ENCODE assay signal across 25 mouse cellular contexts in the genomic region with DNA sequence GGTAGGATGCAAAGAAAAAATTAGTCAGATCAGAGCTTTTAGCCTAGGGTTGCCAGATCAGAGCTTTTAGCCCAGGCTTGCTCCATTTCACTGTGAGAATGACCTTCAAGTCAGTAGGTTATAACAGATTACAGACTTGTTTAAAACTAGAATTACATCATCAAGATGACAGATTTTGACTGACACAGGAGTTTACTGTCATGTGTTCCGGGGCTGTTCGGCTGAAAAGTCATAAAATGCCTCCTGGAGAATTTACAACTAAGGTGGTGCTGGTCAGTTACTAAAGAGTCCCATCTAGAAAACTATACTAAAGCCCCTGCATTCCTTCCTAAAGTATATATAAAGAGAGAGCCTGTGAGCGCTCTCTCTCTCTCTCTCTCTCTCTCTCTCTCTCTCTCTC. TPM values are rescaled to one million over a fixed set of nuclear protein-coding genes. Genes with fewer than 3 reads are reported as not detected.
DNase-seq lines count a peak whose midpoint lies in the region; ATAC-seq and TF ChIP-seq lines count a peak whose summit lies in the region.
"Had no signal": no experiment of that assay in that cellular context is flagged by ENCODE, and none has a peak within 500 bp of the region (broad histone marks: within the 10 kb centered on the region; RNA-seq: fewer than 3 reads in every experiment).

No protein-coding gene starts in this region.

- H3K4me2 ChIP-seq in kidney, postnatal 0 days (ENCODE audit: low read length), result no peak overlapping the region
- no peak overlapping the region for H3K4me2 ChIP-seq in intestine, embryonic 16.5 days (ENCODE audit: low read depth, low read length)
- H3K4me2 ChIP-seq in neural tube, embryonic 15.5 days, result no peak overlapping the region
- H3K4me2 ChIP-seq: embryonic facial prominence, embryonic 13.5 days; embryonic facial prominence, embryonic 15.5 days; forebrain, embryonic 12.5 days had no signal

- no peaks in the 10 kb centered on the region for H3K9me3 ChIP-seq in kidney, postnatal 0 days (replicated peaks; ENCODE audit: low read length)
- H3K9me3 ChIP-seq in intestine, embryonic 16.5 days (ENCODE audit: control insufficient read depth, low read length), result no peaks in the 10 kb centered on the region
- H3K9me3 ChIP-seq in neural tube, embryonic 15.5 days (replicated peaks), result no peaks in the 10 kb centered on the region
- H3K9me3 ChIP-seq: embryonic facial prominence, embryonic 13.5 days; embryonic facial prominence, embryonic 15.5 days; forebrain, embryonic 10.5 days; forebrain, embryonic 12.5 days had no signal

- H3K9ac ChIP-seq in kidney, postnatal 0 days (ENCODE audit: low read depth, low read length), result no peak overlapping the region
- no peak overlapping the region for H3K9ac ChIP-seq in intestine, embryonic 16.5 days (ENCODE audit: low read depth, low read length)
- no peak overlapping the region for H3K9ac ChIP-seq in neural tube, embryonic 15.5 days (replicated peaks)
- H3K9ac ChIP-seq: embryonic facial prominence, embryonic 13.5 days; embryonic facial prominence, embryonic 15.5 days; forebrain, embryonic 12.5 days had no signal

- 16% methylated on average over 3 of the region's 3 CpGs for WGBS in kidney, postnatal 0 days
- 27% methylated on average over 3 of the region's 3 CpGs for WGBS in intestine, embryonic 16.5 days
- 74% methylated on average over 3 of the region's 3 CpGs for WGBS in thymus, adult 2 months
- WGBS in neural tube, embryonic 15.5 days, result 30% methylated on average over 3 of the region's 3 CpGs

- H3K4me3 ChIP-seq in kidney, postnatal 0 days (replicated peaks; ENCODE audit: low read depth, low read length), result no peak overlapping the region
- H3K4me3 ChIP-seq in intestine, embryonic 16.5 days (ENCODE audit: low read length), result no peak overlapping the region
- H3K4me3 ChIP-seq in thymus, adult 2 months (ENCODE audit: control insufficient read depth, insufficient read depth, low read length), result no peak overlapping the region
- H3K4me3 ChIP-seq in neural tube, embryonic 15.5 days (replicated peaks), result no peak overlapping the region
- H3K4me3 ChIP-seq: embryonic facial prominence, embryonic 13.5 days; embryonic facial prominence, embryonic 15.5 days; erythroblast, embryonic 14.5 days; forebrain, embryonic 10.5 days; forebrain, embryonic 12.5 days had no signal

- no peaks in the 10 kb centered on the region for H3K27me3 ChIP-seq in kidney, postnatal 0 days (ENCODE audit: insufficient read depth, low read length)
- H3K27me3 ChIP-seq in Patski, result no peaks in the 10 kb centered on the region
- H3K27me3 ChIP-seq in intestine, embryonic 16.5 days (replicated peaks; ENCODE audit: control insufficient read depth, insufficient read depth, low read length), result no peaks in the 10 kb centered on the region
- H3K27me3 ChIP-seq in thymus, adult 2 months (ENCODE audit: control insufficient read depth, insufficient read depth, low read length), result no peaks in the 10 kb centered on the region
- H3K27me3 ChIP-seq in neural tube, embryonic 15.5 days (replicated peaks), result no peaks in the 10 kb centered on the region
- H3K27me3 ChIP-seq: embryonic facial prominence, embryonic 13.5 days; embryonic facial prominence, embryonic 15.5 days had no signal

- no peak for TF ChIP-seq CTCF in kidney, postnatal 0 days (IDR thresholded peaks at IDR 0.05; ENCODE audit: low read depth)
- no peak for TF ChIP-seq CTCF in Patski (IDR thresholded peaks at IDR 0.05)
- TF ChIP-seq CTCF in thymus, adult 2 months (IDR thresholded peaks at IDR 0.05; ENCODE audit: borderline replicate concordance, control insufficient read depth, extremely low read depth, insufficient read depth, low read length, poor library complexity), result no peak

- CTCF ChIA-PET in Patski (lab: Charles Lee), result no interaction called here

- H3K36me3 ChIP-seq in kidney, postnatal 0 days (ENCODE audit: insufficient read depth, low read length), result peaks cover 14% of the 10 kb centered on the region; the same call in 1 of the 2 replicates
- H3K36me3 ChIP-seq in intestine, embryonic 16.5 days (ENCODE audit: control insufficient read depth, insufficient read depth, low read length), result peaks cover 7% of the 10 kb centered on the region
- H3K36me3 ChIP-seq in thymus, adult 2 months (ENCODE audit: control insufficient read depth, insufficient read depth, low read length), result no peaks in the 10 kb centered on the region
- no peaks in the 10 kb centered on the region for H3K36me3 ChIP-seq in neural tube, embryonic 15.5 days

- peak; percentile 59 for DNase-seq in kidney, postnatal 0 days (ENCODE audit: low spot score)
- no peak for DNase-seq in kidney, postnatal 36 days
- peak; percentile 55 for DNase-seq in 3T3-L1 (ENCODE audit: low read depth, low spot score)
- no peak for DNase-seq in Patski (ENCODE audit: low read depth, low spot score)
- no peak for DNase-seq in thymus, adult 2 months
- no peak for DNase-seq in frontal cortex, adult 2 months (ENCODE audit: extremely low spot score in 1 of 2, low spot score in 1 of 2)
- DNase-seq: adrenal gland, adult 2 months; adrenal gland, postnatal 10 days; adrenal gland, postnatal 25 days; cerebellum, adult 11 months; cerebellum, adult 18-20 months; cerebellum, adult 8-10 months; cerebellum, adult 9-11 months; cerebellum, postnatal 14 days; cerebellum, postnatal 36 days; embryo, embryonic 11 days had no signal

- POLR2A ChIA-PET in Patski (lab: Charles Lee), result interaction anchor here (0.7 kb wide), 1 partner anchor 52 kb away, joined by 3 read pairs; no protein-coding TSS in a partner anchor

- in situ Hi-C loops in Patski (cut with MboI; ENCODE audit: low pct_unique_long_range_greater_than_20kb), result no loop called here

- no peak for TF ChIP-seq POLR2A in thymus, adult 2 months (IDR thresholded peaks at IDR 0.05; ENCODE audit: control insufficient read depth, extremely low read depth, insufficient read depth, low read length, poor library complexity)

- H3K4me1 ChIP-seq in kidney, postnatal 0 days (replicated peaks; ENCODE audit: insufficient read depth, low read length), result 0 out of 2 replicates have a peak, but pooled peaks cover 7% of the 10 kb centered on the region
- peaks cover 4% of the 10 kb centered on the region for H3K4me1 ChIP-seq in intestine, embryonic 16.5 days (ENCODE audit: control insufficient read depth, insufficient read depth, low read length)
- no peaks in the 10 kb centered on the region for H3K4me1 ChIP-seq in thymus, adult 2 months (replicated peaks; ENCODE audit: control insufficient read depth, insufficient read depth, low read length)
- peaks cover 4% of the 10 kb centered on the region; the same call in 1 of the 2 replicates for H3K4me1 ChIP-seq in neural tube, embryonic 15.5 days

- no peak overlapping the region for H3K27ac ChIP-seq in kidney, postnatal 0 days
- H3K27ac ChIP-seq in intestine, embryonic 16.5 days (ENCODE audit: low read length), result no peak overlapping the region; the same call in 1 of the 2 replicates
- no peak overlapping the region for H3K27ac ChIP-seq in thymus, adult 2 months (ENCODE audit: control insufficient read depth, insufficient read depth, low read length)
- H3K27ac ChIP-seq in neural tube, embryonic 15.5 days (replicated peaks), result no peak overlapping the region
- H3K27ac ChIP-seq: embryonic facial prominence, embryonic 13.5 days; embryonic facial prominence, embryonic 15.5 days; forebrain, embryonic 10.5 days; forebrain, embryonic 12.5 days had no signal

- no peak for ATAC-seq in kidney, postnatal 0 days (replicated peaks; ENCODE audit: low FRiP score, low read depth)
- peak; percentile 1 for ATAC-seq in Patski
- ATAC-seq in intestine, embryonic 16.5 days, result peak; percentile 52; the same call in 1 of the 2 replicates
- ATAC-seq in neural tube, embryonic 15.5 days (ENCODE audit: low FRiP score), result no peak
- ATAC-seq: forebrain, embryonic 14.5 days; forebrain, embryonic 16.5 days had no signal

RNA-seq across cellular contexts. Expression of a gene that starts 16.6 kb away (rescaled TPM):
- 38.1 and 38.5 TPM in 2 replicates for polyA plus RNA-seq in kidney, postnatal 0 days (2015; fragmentation: Nextera tagmentation; extraction: Ambion mirVana)
- 883 TPM for polyA plus RNA-seq in Patski (2021)
- 22.6 and 26.1 TPM in 2 replicates for polyA plus RNA-seq in intestine, embryonic 16.5 days (2015; fragmentation: Nextera tagmentation; extraction: Ambion mirVana)
- 1.2 and 1.8 TPM in 2 replicates for polyA plus RNA-seq in thymus, adult 2 months (2012; rRNA removed)
- polyA plus RNA-seq in frontal cortex, adult 2 months (2012; rRNA removed), result 0.71 and 1.1 TPM in 2 replicates
- polyA plus RNA-seq in neural tube, embryonic 15.5 days (2015; fragmentation: Nextera tagmentation; extraction: Ambion mirVana), result 8.6 and 10.6 TPM in 2 replicates

Comparison
In these comparisons a context has a peak if more than half of its experiments do, and no peak if none do; other contexts are left out.
1. DNase-seq: peak in kidney, postnatal 0 days (single experiment) and 3T3-L1 (single experiment); none in kidney, postnatal 36 days (0 of 2), Patski (single experiment), thymus, adult 2 months (single experiment) and frontal cortex, adult 2 months (0 of 2).
2. ATAC-seq: peak in Patski (single experiment) and intestine, embryonic 16.5 days (single experiment); none in kidney, postnatal 0 days (single experiment) and neural tube, embryonic 15.5 days (single experiment).
3. RNA of a gene that starts 16.6 kb away (polyA plus RNA-seq): 883 TPM in Patski (single experiment); 38.1 to 38.5 TPM in kidney, postnatal 0 days, 22.6 to 26.1 TPM in intestine, embryonic 16.5 days, 8.6 to 10.6 TPM in neural tube, embryonic 15.5 days, 1.2 to 1.8 TPM in thymus, adult 2 months and 0.71 to 1.1 TPM in frontal cortex, adult 2 months; every median in the first group is over 10 times any median in the second.